ENCODE assay signal across 13 mouse cellular contexts in the genomic region with DNA sequence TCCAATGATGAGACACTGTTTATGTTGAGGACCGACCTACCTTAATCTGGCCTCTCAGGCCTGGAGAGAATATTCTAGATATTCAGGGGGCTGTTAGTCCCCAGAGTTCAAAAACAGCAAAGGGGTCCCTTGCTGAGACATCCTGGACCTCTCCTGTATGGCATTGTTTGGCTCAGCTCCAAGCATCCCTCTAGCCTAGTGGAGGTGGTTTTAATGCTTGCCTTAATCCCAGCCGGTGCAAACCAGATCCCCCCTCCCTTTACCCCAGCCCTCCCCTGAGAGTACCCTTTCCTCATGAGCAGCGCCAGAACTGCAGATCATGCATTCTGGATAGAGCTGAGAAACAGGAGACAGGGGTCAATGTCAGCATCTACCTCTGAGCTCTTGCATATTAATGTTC. TPM values are rescaled to one million over a fixed set of nuclear protein-coding genes. Genes with fewer than 3 reads are reported as not detected.
DNase-seq lines count a peak whose midpoint lies in the region; ATAC-seq and TF ChIP-seq lines count a peak whose summit lies in the region.
"Had no signal": no experiment of that assay in that cellular context is flagged by ENCODE, and none has a peak within 500 bp of the region (broad histone marks: within the 10 kb centered on the region; RNA-seq: fewer than 3 reads in every experiment).

No protein-coding gene starts in this region.

- peaks cover 58% of the 10 kb centered on the region for H3K36me3 ChIP-seq in G1E (replicated peaks)
- H3K36me3 ChIP-seq in MEL (ENCODE audit: control insufficient read depth in 1 of 2, insufficient read depth in 2 of 2, low read length in 2 of 2): peaks cover 0 to 31% of the 10 kb centered on the region in 2 experiments
- H3K36me3 ChIP-seq in forebrain, postnatal 0 days (ENCODE audit: insufficient read depth): peaks cover 21% of the 10 kb centered on the region
- H3K36me3 ChIP-seq in liver, postnatal 0 days (replicated peaks; ENCODE audit: insufficient read depth, low read length): 0 out of 2 replicates have a peak, but pooled peaks cover 3% of the 10 kb centered on the region

- H3K9ac ChIP-seq in MEL (ENCODE audit: control insufficient read depth, low read depth, low read length, poor library complexity, severe bottlenecking): peak overlapping the region; percentile 15
- peak overlapping the region; percentile 14; the same call in 1 of the 2 replicates for H3K9ac ChIP-seq in forebrain, postnatal 0 days
- peak overlapping the region; percentile 47 for H3K9ac ChIP-seq in liver, postnatal 0 days (replicated peaks)

- no peak for TF ChIP-seq POLR2A in MEL (IDR thresholded peaks at IDR 0.05; ENCODE audit: control insufficient read depth in 1 of 2, insufficient read depth in 1 of 2, low read depth in 1 of 2, low read length in 2 of 2, poor library complexity in 1 of 2)

- H3K4me1 ChIP-seq in G1E (ENCODE audit: insufficient read depth, low read depth, low read length) (peaks cover 87% of the 10 kb centered on the region), MEL (ENCODE audit: control insufficient read depth in 1 of 2, insufficient read depth in 2 of 2, low read length in 2 of 2) (peaks cover 8 to 48% of the 10 kb centered on the region in 2 experiments)
- H3K4me1 ChIP-seq in forebrain, postnatal 0 days (ENCODE audit: insufficient read depth): peaks cover 25% of the 10 kb centered on the region
- peaks cover 23% of the 10 kb centered on the region; the same call in 1 of the 2 replicates for H3K4me1 ChIP-seq in liver, postnatal 0 days (ENCODE audit: insufficient read depth)

- no peak for TF ChIP-seq EP300 in MEL (IDR thresholded peaks at IDR 0.05; ENCODE audit: low read depth in 1 of 2, low read length in 2 of 2)
- TF ChIP-seq EP300 in liver, postnatal 0 days (IDR thresholded peaks at IDR 0.05; ENCODE audit: low read depth): no peak

- H3K4me3 ChIP-seq in G1E (ENCODE audit: low read depth, low read length) (peak overlapping the region; percentile 58; the same call in 1 of the 2 replicates), MEL (ENCODE audit: control insufficient read depth in 1 of 2, insufficient read depth in 1 of 2, low read depth in 2 of 2, low read length in 2 of 2) (peak overlapping the region; percentile 4 to 6; a peak in 2 of 4 replicates)
- H3K4me3 ChIP-seq in forebrain, postnatal 0 days (ENCODE audit: low read depth, low read length): peak overlapping the region; percentile 90
- peak overlapping the region; percentile 78 for H3K4me3 ChIP-seq in liver, postnatal 0 days (ENCODE audit: low read depth, low read length)
- H3K4me3 ChIP-seq: myocyte had no signal

- no peak for ATAC-seq in G1E (ENCODE audit: extremely low read depth, insufficient number of reproducible peaks, low FRiP score, poor library complexity, severe bottlenecking)
- no peak for ATAC-seq in forebrain, postnatal 0 days
- ATAC-seq in liver, postnatal 0 days: no peak

- WGBS in forebrain, postnatal 0 days: 29% methylated on average over 3 of the region's 3 CpGs
- WGBS in liver, postnatal 0 days (ENCODE audit: insufficient replicate concordance): 49% methylated on average over 3 of the region's 3 CpGs

- no peak for TF ChIP-seq RAD21 in MEL (IDR thresholded peaks at IDR 0.05; ENCODE audit: low read depth, low read length)

- peaks cover 25% of the 10 kb centered on the region for H3K79me2 ChIP-seq in MEL (ENCODE audit: control insufficient read depth, insufficient read depth, low read length, poor library complexity)

- H3K4me2 ChIP-seq in forebrain, postnatal 0 days (ENCODE audit: low read depth): peak overlapping the region; percentile 71
- H3K4me2 ChIP-seq in liver, postnatal 0 days (ENCODE audit: low read depth, low read length): peak overlapping the region; percentile 75

- no peaks in the 10 kb centered on the region for H3K27me3 ChIP-seq in G1E (ENCODE audit: insufficient read depth, low read length)
- H3K27me3 ChIP-seq in MEL (ENCODE audit: control insufficient read depth in 1 of 2, insufficient read depth in 2 of 2, low read length in 2 of 2): no peaks in the 10 kb centered on the region
- H3K27me3 ChIP-seq in forebrain, postnatal 0 days (ENCODE audit: insufficient read depth, low read length): no peaks in the 10 kb centered on the region
- peaks cover 34% of the 10 kb centered on the region for H3K27me3 ChIP-seq in liver, postnatal 0 days (ENCODE audit: insufficient read depth, low read length)

- H3K27ac ChIP-seq in MEL (ENCODE audit: control insufficient read depth, low read depth, low read length): peak overlapping the region; percentile 92
- no peak overlapping the region for H3K27ac ChIP-seq in forebrain, postnatal 0 days (ENCODE audit: low read depth, low read length)
- H3K27ac ChIP-seq in liver, postnatal 0 days (ENCODE audit: low read depth): peak overlapping the region; percentile 99

- DNase-seq in G1E (ENCODE audit: low spot score): no peak
- no peak for DNase-seq in MEL (ENCODE audit: low read depth, low spot score)
- no peak for DNase-seq in forebrain, postnatal 0 days
- DNase-seq in liver, postnatal 0 days: no peak
- no peak for DNase-seq in spleen, postnatal 14 days (ENCODE audit: low spot score in 2 of 2)
- no peak for DNase-seq in urinary bladder, adult 18-20 months (ENCODE audit: low spot score in 2 of 2)
- no peak for DNase-seq in adrenal gland, adult 2 months
- DNase-seq: adrenal gland, postnatal 10 days; heart, postnatal 14 days; kidney, postnatal 4 days had no signal

- TF ChIP-seq CTCF in G1E (IDR thresholded peaks at IDR 0.05; ENCODE audit: low read depth, low read length) (no peak), MEL (IDR thresholded peaks at IDR 0.05 in 2 of 3, conservative IDR thresholded peaks at IDR 0.05 in 1 of 3; ENCODE audit: control insufficient read depth in 1 of 3, insufficient read depth in 1 of 3, low read depth in 2 of 3, low read length in 3 of 3, poor library complexity in 1 of 3, severe bottlenecking in 1 of 3) (no peak)
- no peak for TF ChIP-seq CTCF in forebrain, postnatal 0 days (IDR thresholded peaks at IDR 0.05; ENCODE audit: low read depth)
- TF ChIP-seq CTCF in liver, postnatal 0 days (IDR thresholded peaks at IDR 0.05; ENCODE audit: low read depth): no peak

- no peaks in the 10 kb centered on the region for H3K9me3 ChIP-seq in G1E (replicated peaks)
- H3K9me3 ChIP-seq in MEL (replicated peaks; ENCODE audit: insufficient read depth, low read length): no peaks in the 10 kb centered on the region
- H3K9me3 ChIP-seq in forebrain, postnatal 0 days (ENCODE audit: low read length): no peaks in the 10 kb centered on the region
- no peaks in the 10 kb centered on the region for H3K9me3 ChIP-seq in liver, postnatal 0 days (ENCODE audit: low read length)

RNA-seq across cellular contexts. Expression of a gene that starts 2.8 kb away (rescaled TPM):
- 71.8 and 84.9 TPM in 2 replicates for total RNA-seq in G1E (2014; fragmentation: Nextera tagmentation)
- 26.1 and 30.0 TPM in 2 replicates for total RNA-seq in G1E (2017)
- polyA plus RNA-seq in G1E (2012): 356 and 518 TPM in 2 replicates
- 35.8 and 57.6 TPM in 2 replicates for total RNA-seq in MEL (2012; rRNA removed)
- 1,000 to 10,000 TPM in 1 of 2 experiments, 100 to 1,000 TPM in 1; 101 to 1,219 TPM for polyA plus RNA-seq in MEL (2012; ENCODE audit: insufficient read depth in 1 of 2, insufficient read length in 2 of 2, low read depth in 1 of 2, low replicate concordance in 2 of 2, missing spikeins in 1 of 2)
- total RNA-seq in forebrain, postnatal 0 days (2014; rRNA removed): 145 and 150 TPM in 2 replicates
- 113 and 130 TPM in 2 replicates for polyA plus RNA-seq in forebrain, postnatal 0 days (2015; fragmentation: Nextera tagmentation; extraction: Ambion mirVana)
- 14.5 and 16.1 TPM in 2 replicates for polyA plus RNA-seq in liver, postnatal 0 days (2015; fragmentation: Nextera tagmentation; extraction: Ambion mirVana)
- 1 to 10 TPM; 2.5 to 4.5 TPM for total RNA-seq in adrenal gland, adult 2 months (2021)
- polyA plus RNA-seq in adrenal gland, adult 2 months (2012; rRNA removed): 12.9 and 13.5 TPM in 2 replicates

RNA-seq across cellular contexts. Expression of a gene that starts 21.7 kb away (rescaled TPM):
- total RNA-seq in G1E (2014; fragmentation: Nextera tagmentation) (87.8 and 117 TPM in 2 replicates), G1E (2017) (68.2 and 83.2 TPM in 2 replicates), MEL (2012; rRNA removed) (113 and 150 TPM in 2 replicates)
- polyA plus RNA-seq in G1E (2012) (207 and 233 TPM in 2 replicates), MEL (2012; ENCODE audit: insufficient read depth in 1 of 2, insufficient read length in 2 of 2, low read depth in 1 of 2, low replicate concordance in 2 of 2, missing spikeins in 1 of 2) (100 to 1,000 TPM in 1 of 2 experiments, 10 to 100 TPM in 1; 47.0 to 169 TPM)
- total RNA-seq in forebrain, postnatal 0 days (2014; rRNA removed): 184 and 202 TPM in 2 replicates
- polyA plus RNA-seq in forebrain, postnatal 0 days (2015; fragmentation: Nextera tagmentation; extraction: Ambion mirVana): 22.3 and 24.9 TPM in 2 replicates
- 5.7 and 6.1 TPM in 2 replicates for polyA plus RNA-seq in liver, postnatal 0 days (2015; fragmentation: Nextera tagmentation; extraction: Ambion mirVana)
- total RNA-seq in adrenal gland, adult 2 months (2021): 100 to 1,000 TPM; 101 to 148 TPM
- polyA plus RNA-seq in adrenal gland, adult 2 months (2012; rRNA removed): 61.6 and 64.6 TPM in 2 replicates

RNA-seq across cellular contexts. Expression of a gene that starts 28.7 kb away (rescaled TPM):
- total RNA-seq in G1E (2014; fragmentation: Nextera tagmentation) (40.3 and 46.1 TPM in 2 replicates), G1E (2017) (3.7 and 3.9 TPM in 2 replicates), MEL (2012; rRNA removed) (0.56 and 0.81 TPM in 2 replicates)
- polyA plus RNA-seq in G1E (2012) (33.7 and 37.8 TPM in 2 replicates), MEL (2012; ENCODE audit: insufficient read depth in 1 of 2, insufficient read length in 2 of 2, low read depth in 1 of 2, low replicate concordance in 2 of 2, missing spikeins in 1 of 2) (1 to 10 TPM in 1 of 2 experiments, not detected in 1; 8.0 TPM)
- 6.9 and 10.2 TPM in 2 replicates for total RNA-seq in forebrain, postnatal 0 days (2014; rRNA removed)
- 31.9 and 38.1 TPM in 2 replicates for polyA plus RNA-seq in forebrain, postnatal 0 days (2015; fragmentation: Nextera tagmentation; extraction: Ambion mirVana)
- polyA plus RNA-seq in liver, postnatal 0 days (2015; fragmentation: Nextera tagmentation; extraction: Ambion mirVana): 16.2 and 17.3 TPM in 2 replicates
- total RNA-seq in adrenal gland, adult 2 months (2021): 100 to 1,000 TPM in 1 of 2 experiments, 10 to 100 TPM in 1; 92.9 to 112 TPM
- 114 and 118 TPM in 2 replicates for polyA plus RNA-seq in adrenal gland, adult 2 months (2012; rRNA removed)

RNA-seq across cellular contexts. Expression of a gene that starts 36.4 kb away (rescaled TPM):
- total RNA-seq in G1E (2014; fragmentation: Nextera tagmentation) (not detected in 2 replicates), G1E (2017) (0.06 and 0.87 TPM in 2 replicates), MEL (2012; rRNA removed) (not detected in 2 replicates)
- polyA plus RNA-seq in G1E (2012) (not detected in 2 replicates), MEL (2012; ENCODE audit: insufficient read depth in 1 of 2, insufficient read length in 2 of 2, low read depth in 1 of 2, low replicate concordance in 2 of 2, missing spikeins in 1 of 2) (not detected)
- total RNA-seq in forebrain, postnatal 0 days (2014; rRNA removed): 0.15 TPM in 1 of 2 replicates, not detected in the other
- 0.09 and 0.13 TPM in 2 replicates for polyA plus RNA-seq in forebrain, postnatal 0 days (2015; fragmentation: Nextera tagmentation; extraction: Ambion mirVana)
- 0.13 and 0.96 TPM in 2 replicates for polyA plus RNA-seq in liver, postnatal 0 days (2015; fragmentation: Nextera tagmentation; extraction: Ambion mirVana)
- not detected for total RNA-seq in adrenal gland, adult 2 months (2021)
- 0.79 and 0.95 TPM in 2 replicates for polyA plus RNA-seq in adrenal gland, adult 2 months (2012; rRNA removed)
- polyA plus RNA-seq: liver, adult 2 months had no signal

RNA-seq across cellular contexts. Expression of a gene that starts 45.1 kb away (rescaled TPM):
- total RNA-seq in G1E (2014; fragmentation: Nextera tagmentation) (not detected in 2 replicates), G1E (2017) (not detected in 2 replicates), MEL (2012; rRNA removed) (not detected in 2 replicates)
- polyA plus RNA-seq in G1E (2012) (not detected in 2 replicates), MEL (2012; ENCODE audit: insufficient read depth in 1 of 2, insufficient read length in 2 of 2, low read depth in 1 of 2, low replicate concordance in 2 of 2, missing spikeins in 1 of 2) (not detected)
- total RNA-seq in forebrain, postnatal 0 days (2014; rRNA removed): not detected in 2 replicates
- not detected in 2 replicates for polyA plus RNA-seq in forebrain, postnatal 0 days (2015; fragmentation: Nextera tagmentation; extraction: Ambion mirVana)
- not detected in 2 replicates for polyA plus RNA-seq in liver, postnatal 0 days (2015; fragmentation: Nextera tagmentation; extraction: Ambion mirVana)
- not detected for total RNA-seq in adrenal gland, adult 2 months (2021)
- not detected in 2 replicates for polyA plus RNA-seq in adrenal gland, adult 2 months (2012; rRNA removed)
- total RNA-seq: adrenal gland, postnatal 10 days; heart, postnatal 14 days; liver, adult 2 months had no signal
- polyA plus RNA-seq: liver, adult 2 months; spleen, adult 2 months had no signal

Comparison
In these comparisons a context has a peak if more than half of its experiments do, and no peak if none do; other contexts are left out.
1. H3K4me3 ChIP-seq: peak in every context shown above with its lines; median percentile 90 in forebrain, postnatal 0 days; 78 in liver, postnatal 0 days; 58 in G1E; 5 in MEL.